Mouse (Mus musculus) left cerebral cortex, adult 18-20 months (tissue): Measurements from ENCODE around the gene Oxct1. TPM values are rescaled to one million over a fixed set of nuclear protein-coding genes. Genes with fewer than 3 reads are reported as not detected.

Experiments
- DNase-seq, 2 experiments: peaks; one replicate each; pipeline ENCODE4 v3.0.0; 2021 to 2022; ENCODE audit warnings: low spot score in 2 of 2, mixed read lengths in 1 of 2
- long read RNA-seq, 2 experiments: library from polyadenylated mRNA; stranded (forward); transcript quantifications; one replicate each; pipeline ENCODE4 v2.0.0; 2021
- total RNA-seq, 2 experiments: library from RNA; stranded (reverse); gene quantifications; 2 replicates each; pipeline ENCODE4 v1.2.3; 2021

The Oxct1 gene
- total RNA-seq, result 100 to 1,000 TPM; 298 to 304 TPM
- long read RNA-seq, experiment 1, transcript Oxct1-201 (17 exons, 3,527 nt), result major isoform, 245 of 284 reads
- long read RNA-seq, experiment 1, partial matches to known transcripts, result 20 of 284 reads
- long read RNA-seq, experiment 1, other reads (novel, unspliced or antisense), result 19 of 284 reads
- long read RNA-seq, experiment 2, transcript Oxct1-201 (17 exons, 3,527 nt), result major isoform, 180 of 213 reads
- long read RNA-seq, experiment 2, partial matches to known transcripts, result 20 of 213 reads
- long read RNA-seq, experiment 2, other reads (novel, unspliced or antisense), result 13 of 213 reads

DNA sequence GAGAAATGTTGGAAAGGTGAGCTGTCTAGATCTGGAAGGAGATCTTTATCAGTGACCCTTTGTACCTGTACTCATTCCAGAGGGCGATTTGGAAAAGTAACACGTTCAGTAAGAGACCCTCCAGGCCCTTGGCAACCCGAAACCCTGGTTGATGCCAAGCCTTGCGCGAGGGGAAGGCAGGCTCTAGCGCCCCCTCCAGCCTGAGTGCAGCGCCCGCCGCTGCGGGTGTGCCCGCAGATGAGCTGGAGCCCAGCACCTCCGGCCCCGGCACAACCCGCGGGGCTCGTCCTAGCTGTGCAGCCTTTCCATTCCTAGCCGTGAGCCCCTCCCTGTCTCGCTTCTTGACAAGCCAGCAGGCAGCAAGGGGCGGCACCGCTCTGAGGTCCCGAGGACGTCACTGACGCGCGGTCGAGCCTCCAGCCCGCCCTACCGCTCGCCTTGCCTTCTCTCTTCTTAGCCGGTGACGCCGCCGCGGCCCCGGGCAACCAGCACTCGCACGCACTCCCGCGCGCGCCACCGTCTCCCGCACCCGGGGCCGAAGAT, at the start of gene Oxct1:
Oxct1 (plus strand) TSS at position 153 of the 543 bp plus-strand sequence.
- DNase-seq, result peak; percentile 91 to 95

DNA sequence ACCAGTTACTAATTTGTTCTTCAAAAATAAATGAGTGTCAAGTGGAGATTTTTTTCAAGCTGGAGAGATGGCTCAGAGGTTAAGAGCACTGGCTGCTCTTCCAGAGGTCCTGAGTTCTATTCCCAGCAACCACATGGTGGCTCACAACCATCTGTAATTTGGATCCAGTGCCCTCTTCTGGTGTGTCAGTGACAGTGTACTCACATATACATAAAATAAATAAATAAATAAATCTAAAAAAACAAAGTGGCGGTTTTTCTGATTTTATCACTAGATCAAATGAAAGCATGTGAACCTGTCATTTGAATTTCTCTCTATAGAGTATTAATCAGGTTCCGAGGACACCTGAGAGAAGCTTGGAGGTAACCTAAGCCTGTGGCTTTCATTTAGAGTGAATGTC, 47.9 kb upstream of the Oxct1 start:
- DNase-seq, result no peak

DNA sequence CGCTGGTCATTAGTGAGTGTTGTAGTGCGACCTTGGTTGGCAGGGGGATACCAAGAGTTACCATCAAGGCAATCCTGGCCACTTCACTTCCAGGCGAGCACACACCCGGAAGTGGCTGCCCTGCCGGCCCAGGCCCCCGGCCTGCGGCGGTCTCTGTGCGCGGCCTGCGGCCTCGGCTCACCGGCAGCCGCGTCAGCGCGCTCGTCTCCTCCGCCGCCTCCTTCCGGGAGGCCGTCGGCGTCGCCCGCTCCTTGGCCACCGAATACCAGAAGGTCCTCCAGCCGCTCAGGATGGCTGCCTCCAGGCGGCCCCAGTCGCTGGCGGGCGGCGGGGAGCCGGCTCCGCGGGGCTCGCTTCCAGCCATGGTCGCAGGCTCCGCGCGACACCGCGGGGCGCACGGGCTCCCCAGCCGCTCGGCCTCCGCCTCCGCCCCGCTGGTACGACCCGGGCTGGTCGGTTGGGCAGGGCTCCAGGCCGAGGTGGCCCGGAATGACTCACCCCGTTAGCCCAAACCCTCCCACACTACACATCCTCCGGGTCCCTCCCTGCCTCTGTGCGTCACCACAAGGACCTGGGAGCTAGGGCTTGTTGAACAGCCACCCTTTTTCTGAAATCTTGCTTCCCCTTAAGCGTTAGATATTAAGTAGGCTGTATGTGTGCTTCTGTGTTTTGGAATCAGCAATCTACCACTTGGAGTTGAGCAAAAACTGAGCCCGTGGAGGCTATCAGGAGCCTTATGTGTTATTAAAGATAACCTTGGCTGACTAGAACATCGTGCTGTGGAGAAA, 46.9 kb upstream of the Oxct1 start, which contains the start of gene Fbxo4:
Fbxo4 (minus strand) TSS at position 513 of the 788 bp plus-strand sequence.
- DNase-seq, result peak; percentile 74 to 80

DNA sequence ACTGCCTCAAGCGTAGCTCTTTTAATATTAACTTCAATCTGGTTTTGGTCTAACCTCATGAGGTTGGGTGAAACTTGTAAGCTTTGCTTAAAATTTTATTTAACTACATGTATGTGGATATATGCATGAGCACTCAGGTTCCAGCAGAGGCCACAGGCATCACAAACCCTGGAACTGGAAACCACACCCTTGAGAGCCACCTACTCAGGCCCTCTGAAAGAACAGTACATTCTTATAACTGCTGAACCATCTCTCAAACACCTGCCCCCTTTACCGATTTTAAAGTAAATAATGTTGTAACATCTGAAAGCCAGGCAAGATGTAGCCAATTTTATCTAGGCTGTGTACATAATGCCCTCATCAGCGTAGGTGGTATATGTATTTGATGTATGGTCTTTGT, 46.3 kb upstream of the Oxct1 start:
- DNase-seq, result no peak

DNA sequence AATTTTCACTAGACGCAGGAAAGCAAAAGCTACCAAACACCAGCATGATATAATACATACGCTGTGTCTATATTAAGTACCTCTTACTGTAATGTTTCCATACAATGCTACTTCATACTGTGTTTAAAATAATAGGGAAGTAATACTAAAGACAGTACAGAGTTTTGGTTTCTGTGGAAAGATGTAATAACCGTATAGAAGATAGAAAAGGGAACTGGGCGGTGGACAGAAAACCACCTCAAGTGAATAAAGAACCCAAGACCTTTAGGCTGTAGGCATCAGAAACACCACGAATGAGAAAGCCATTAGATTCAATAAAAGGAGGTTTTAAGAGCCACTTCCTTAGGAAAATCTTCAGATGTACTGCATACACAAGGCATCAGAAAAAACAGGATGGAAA, 43.5 kb upstream of the Oxct1 start:
- no peak for DNase-seq

DNA sequence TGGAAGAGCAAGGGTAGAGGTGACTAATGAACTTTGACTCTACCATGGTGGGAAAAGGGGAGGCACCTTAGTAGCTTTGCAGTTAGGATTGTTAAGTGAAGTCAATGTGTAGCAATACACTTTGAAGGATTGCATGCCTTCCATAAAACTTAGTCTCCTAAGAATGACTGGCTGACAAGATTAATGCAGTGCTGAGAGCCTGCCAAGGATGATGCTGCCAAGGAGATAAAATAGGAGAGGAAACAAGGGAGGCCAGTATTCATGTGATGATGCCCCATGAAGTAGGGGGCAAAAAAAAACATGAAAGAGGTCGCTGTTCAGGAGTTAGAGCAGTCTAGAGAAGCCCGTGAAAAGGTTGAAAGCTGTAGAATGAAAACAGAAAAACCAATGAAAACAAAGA, 41.3 kb upstream of the Oxct1 start:
- DNase-seq, result no peak

DNA sequence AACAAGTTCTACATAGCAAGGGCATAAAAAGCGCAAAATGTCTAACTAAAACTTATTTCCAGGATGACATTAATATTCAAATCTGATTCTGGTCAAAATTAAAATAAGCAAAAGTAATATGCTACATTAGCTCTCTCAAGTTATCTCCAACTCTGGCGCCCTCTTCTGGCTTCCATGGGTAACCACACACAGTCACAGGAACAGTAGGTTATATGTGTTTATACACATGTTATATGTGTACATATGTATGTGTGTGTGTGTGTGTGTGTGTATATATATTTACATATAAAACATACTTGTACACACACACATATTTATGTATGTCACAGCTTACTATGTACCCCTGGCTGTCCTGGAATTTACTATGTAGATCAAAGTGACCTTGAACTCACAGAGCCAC, 38.2 kb upstream of the Oxct1 start:
- peak in 1 of 2 experiments; percentile 20 for DNase-seq

DNA sequence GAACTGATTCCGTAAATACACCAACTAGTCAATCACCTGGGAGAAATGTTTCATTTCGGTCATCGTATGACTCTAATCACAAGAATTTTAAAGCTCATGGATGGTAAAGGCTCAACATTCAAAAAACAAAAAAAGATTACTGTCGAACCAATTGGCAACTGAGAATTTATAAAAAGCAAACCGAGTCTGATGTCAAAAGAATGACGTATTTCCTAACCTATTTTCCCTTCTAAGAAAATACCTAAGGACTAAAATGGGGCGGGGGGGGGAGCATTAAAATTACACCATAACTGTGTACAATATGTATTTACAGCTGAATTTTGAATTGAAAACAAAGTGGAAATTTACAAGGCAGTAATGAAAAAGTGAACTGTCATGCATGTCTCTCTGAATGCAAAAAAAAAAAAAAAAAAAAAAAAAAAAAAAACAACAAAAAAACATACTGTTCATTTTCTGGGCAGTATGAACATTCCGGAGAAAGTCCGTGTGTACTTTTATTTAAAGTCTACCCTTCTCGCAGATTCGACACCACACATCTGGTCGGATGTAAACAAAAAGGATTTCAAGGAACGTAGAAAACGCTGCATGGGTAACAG, 31.2 kb upstream of the Oxct1 start:
- no peak for DNase-seq

DNA sequence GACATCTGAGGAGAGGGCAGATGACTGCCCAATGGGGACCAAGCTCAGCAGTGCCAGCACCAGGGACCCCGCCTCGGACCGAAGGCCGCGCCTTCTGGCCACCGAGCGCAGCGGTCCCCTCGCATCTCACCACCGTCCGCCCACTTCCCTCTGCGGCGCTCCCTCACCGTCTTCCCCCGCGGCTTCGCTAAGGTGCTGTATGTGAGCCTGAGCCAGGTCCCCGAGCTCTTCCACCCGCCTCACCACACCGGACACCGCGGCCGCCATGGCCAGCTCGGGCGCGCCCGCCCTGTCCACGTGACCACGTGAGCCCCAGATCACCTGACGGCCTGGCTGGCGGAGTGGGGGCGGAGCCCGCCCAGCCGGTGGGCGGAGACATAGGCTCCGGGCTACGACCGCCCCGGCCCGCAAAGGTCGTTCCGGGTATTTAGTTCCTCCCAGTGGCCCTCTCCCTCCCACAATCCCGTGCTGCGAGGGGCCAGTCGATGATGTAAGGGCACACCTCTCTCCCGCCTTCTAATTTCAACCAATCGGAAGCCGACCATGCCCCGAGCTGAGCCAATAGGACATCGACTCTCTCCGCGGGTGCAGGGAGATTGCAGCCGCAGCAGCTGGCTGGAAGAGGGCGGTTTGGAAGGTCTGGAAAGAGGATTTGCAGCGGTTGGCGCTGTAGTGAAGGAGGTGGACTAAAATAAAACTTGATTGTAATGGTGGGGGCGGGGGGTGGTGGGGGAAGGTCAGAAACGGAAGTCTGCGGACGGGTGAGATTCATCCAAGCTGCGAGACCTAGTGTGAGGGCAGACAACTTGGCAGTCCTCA, 30.5 kb upstream of the Oxct1 start, which contains the start of gene AW549877:
AW549877 (minus strand) TSS at position 297 of the 819 bp plus-strand sequence.
- DNase-seq, result peak; percentile 93 to 95

DNA sequence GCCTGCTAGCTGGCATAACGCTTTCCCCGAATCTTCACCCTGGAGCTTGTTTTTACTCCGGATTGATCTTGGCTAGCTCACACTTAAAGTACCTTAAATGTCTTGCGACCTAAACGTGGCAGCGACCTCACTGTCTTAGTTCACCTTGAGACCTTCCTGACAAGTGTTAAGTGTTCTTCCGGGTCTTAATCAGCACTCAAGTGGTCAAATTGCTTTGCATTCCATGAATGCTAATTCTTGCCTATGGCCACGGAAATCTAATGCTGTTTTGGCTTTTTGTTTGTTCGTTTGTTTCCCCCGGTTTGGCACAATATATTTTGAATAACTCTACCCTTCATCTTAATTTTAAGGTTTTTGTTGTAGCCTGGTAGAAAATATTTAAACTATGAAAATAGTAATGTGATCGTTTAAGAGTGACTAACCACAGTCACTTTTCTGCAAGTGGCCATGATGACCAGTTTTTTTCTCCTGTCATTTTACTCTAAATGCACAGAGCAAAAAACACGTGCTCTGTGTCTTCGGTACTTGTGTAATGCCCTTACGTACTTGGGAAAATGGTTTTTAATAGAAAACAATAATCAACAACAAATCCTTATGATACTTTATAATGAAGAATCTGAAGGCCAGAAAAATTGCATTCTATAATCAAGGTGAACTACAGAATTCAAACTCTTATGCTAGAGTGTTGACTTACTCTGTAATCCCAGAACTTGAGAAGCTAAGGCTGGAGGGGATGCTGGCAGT, 29.7 kb upstream of the Oxct1 start:
- peak in 1 of 2 experiments; percentile 5 for DNase-seq

DNA sequence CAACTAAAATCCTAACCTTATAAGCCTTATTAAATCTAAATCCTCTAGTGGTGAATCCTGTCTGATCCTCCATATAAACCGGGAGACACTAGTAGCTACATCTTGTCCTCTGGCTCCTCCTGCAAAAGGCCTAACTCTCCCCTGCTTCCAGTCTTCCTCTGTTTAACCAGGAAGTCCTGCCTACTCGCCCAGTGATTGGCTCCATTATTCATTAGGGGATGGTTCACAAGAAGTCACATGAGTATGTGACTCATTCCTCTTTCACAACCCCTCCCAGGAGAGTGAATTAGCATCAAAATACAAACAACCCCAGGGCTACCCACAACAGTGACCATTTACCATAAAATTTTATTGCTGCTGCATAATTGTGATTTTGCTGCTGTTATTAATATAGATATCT, 27.0 kb upstream of the Oxct1 start:
- no peak for DNase-seq

DNA sequence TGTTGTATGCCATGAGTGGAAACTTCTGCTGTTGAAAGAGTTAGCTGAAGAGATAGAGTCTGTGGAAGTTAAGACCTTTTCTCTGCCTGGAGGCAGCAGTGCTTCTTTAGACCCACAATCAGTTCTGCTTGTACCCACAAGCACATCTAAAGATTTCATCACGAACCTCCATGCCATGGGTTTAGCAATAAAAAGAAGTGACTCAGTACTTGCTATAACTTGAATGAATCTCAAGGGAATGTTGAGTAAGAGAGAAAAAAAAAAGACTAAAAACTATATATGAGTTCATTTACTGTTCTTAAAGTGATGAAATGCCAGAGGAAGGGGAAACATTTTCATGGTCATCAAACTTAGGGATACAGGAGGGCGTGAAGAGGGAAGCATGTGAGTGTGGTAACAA, 25.6 kb upstream of the Oxct1 start:
- no peak for DNase-seq

DNA sequence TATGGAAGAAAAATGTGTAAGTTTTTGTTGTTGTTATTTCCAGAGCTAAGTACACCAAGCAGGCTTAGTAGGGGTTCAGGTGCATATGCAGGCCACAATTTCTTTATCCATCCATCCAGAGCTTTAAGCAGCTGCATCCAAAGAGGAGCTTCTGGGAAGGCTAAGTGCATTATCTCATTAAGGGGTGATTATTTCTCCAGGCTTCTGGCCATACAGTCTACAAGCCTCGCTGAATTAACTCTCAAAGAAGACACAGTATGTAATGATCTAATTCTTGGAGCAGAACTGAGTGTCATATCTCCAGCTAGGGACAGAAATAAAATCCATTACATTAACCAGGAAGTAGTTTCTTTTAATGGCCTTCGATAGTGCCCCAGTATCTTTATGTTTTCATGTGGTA, 12.3 kb upstream of the Oxct1 start:
- no peak for DNase-seq

DNA sequence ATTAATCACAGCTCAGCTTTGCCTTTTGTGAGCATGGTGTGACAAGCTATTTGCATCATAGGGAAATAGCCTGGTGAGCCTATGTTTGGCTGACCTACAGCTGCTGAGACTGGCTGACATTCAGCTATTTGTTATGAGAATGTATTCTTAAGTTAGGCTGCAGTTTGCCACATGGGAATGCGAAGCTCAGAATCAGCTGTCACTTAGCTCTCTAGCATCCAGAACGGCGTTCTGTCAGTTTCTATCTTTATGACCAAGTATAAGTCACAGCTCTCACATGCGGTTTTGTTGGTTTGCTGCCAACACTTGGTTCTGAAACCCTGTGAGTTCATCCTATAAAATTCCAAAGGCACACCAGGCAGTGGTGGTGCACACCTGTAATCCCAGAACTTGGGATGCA, 5.5 kb upstream of the Oxct1 start:
- no peak for DNase-seq

DNA sequence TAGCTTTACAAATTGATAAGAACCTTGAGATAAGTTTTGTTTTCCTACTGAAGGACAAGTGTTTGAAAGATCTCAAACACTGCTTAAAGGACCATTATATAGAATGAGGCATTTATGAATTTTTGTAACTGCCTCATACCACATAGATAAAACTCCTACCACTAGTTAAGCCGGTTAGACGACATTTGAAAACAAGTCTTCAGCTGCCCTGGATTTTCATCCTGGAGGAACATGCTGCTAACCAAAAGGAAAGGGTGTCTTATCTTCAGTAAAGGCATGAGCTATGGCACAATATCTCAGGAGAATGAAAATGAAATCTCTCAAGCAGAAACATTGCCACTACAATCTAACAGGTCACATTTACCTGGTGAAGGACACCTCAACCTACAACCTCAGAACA, 2.4 kb upstream of the Oxct1 start:
- DNase-seq, result no peak

DNA sequence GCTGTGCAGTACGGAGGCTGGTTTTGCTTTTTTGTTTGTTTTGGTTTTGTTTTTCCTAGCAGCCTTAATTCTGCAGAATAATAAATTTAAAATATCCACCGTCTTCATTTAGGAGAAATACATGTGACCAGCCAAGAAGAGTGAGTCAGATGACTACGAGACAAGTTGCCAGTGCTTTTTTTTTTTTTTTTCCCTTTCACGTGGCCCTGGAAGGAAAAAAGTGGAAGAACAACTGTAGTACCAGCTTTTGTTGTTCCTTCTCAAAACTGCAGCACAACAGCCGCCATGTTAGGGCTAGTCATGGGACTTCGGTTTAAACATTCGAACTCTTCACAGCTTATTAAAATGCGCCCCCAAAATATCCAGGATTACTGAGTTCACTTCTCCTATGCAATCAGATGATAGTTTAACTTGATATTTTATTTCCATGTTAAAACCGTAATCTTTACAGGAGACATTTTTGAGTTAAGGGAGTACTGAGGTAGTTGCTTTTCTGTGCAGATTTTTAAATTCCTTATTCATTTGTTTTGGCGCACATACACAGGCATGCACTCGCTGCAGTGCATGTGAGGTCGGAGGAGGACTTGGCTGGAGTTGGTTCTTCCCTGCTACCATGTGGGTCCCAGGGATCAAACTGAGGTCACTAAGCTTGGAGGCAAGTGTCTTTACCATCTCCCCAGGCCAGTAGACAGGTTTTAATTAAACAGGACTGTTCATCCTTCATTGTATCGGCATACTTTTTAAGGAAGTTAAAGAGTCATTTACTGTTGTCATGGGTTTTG, 1.3 kb upstream of the Oxct1 start:
- no peak for DNase-seq

DNA sequence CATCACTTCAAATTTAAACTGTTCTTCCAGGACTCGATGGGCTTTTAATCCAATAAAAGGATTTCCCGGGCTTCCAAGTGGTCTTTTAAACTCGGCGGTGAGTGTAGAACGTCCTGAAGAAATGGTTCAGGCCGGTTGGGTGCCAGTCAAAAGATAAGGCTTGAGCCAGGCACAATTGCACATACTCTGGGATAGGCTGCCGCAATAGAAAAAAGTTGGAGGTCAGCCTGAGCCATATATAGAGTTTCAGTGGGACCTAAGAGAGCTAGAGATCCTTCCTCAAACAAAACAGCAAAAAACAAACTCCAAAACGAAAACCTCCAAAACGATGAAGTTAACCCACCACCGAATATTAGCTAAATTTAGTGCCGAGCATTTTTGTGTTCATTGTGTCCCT, 677 bp upstream of the Oxct1 start:
- no peak for DNase-seq

DNA sequence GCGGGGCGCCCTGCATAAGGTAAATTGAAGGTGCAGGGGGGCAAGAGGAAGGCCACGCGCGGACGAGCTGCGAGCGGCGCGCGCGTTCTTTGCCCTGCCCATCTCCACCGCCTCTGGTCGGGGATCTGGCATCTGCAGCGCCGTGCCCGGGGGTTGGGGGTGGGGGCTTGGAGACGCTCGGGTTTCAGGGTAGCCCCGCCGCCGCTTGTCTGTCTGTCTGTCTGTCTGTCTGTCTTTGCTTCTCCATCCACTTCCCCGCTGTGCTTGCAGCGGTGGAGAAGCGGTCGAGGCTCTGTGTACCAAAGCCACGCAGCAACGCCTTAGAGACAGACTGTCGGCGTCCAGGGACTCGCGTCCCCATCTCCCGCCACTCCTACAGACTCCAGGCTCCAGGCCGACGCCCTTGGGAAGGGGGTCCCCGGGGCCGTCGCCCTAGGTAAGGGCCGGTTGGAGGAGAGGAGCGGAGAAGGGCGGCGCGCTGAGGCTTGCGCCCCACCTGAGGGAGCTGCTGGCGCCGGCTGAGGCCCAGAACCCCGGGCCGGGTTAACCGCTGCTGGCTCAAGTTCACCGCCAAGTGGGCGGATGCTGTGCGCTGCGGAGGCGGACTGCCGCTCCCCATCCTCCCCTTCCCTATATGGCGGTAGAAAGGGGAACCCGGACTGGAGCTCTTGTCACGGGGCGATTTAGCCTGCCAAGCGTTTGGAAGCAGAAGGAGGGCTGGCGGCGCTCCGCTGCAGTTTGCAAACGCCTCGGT, 825 bp downstream of the Oxct1 start:
- peak; percentile 73 to 88 for DNase-seq
